Mouse (Mus musculus) ES-E14 (cell line): ENCODE measurements around the gene Sgms2. TPM values are rescaled to one million over a fixed set of nuclear protein-coding genes. Genes with fewer than 3 reads are reported as not detected.
A peak's percentile ranks its signal among the peaks of the same experiment; 100 is the strongest.

ENCODE experiments used
- DNase-seq: peaks from one replicate; pipeline ENCODE4 v3.0.0-alpha.2; 2013; ENCODE audit warnings: low read depth, low spot score
- H3K27ac ChIP-seq: 2 replicates; pipeline ENCODE4 v1.5.1; 2012; ENCODE audit warnings: low read depth, mild to moderate bottlenecking, low read length, moderate library complexity, mixed read lengths; ENCODE audit not compliant: poor library complexity, insufficient read depth, severe bottlenecking
- H3K36me3 ChIP-seq: 2 replicates; pipeline ENCODE4 v1.6.1; 2012; ENCODE audit warnings: mild to moderate bottlenecking, low read length, moderate library complexity, mixed read lengths; ENCODE audit not compliant: control insufficient read depth, poor library complexity, insufficient read depth, severe bottlenecking
- H3K4me1 ChIP-seq, 2 experiments: fragments of 150-350 bp in 1 of 2; sonication (generic) in 1 of 2; 2 replicates each; pipeline ENCODE4 v1.6.1; 2012; ENCODE audit warnings: low read length in 2 of 2, mild to moderate bottlenecking in 1 of 2, mixed read lengths in 1 of 2; ENCODE audit not compliant: control insufficient read depth in 2 of 2, insufficient read depth in 2 of 2, poor library complexity in 1 of 2
- H3K4me3 ChIP-seq, 2 experiments: fragments of 150-350 bp in 1 of 2; sonication (generic) in 1 of 2; 2 replicates each; pipeline ENCODE4 v1.5.1; 2012; ENCODE audit warnings: low read length in 2 of 2, low read depth in 1 of 2, mild to moderate bottlenecking in 1 of 2, mixed read lengths in 1 of 2; ENCODE audit not compliant: insufficient read depth in 1 of 2, poor library complexity in 1 of 2, severe bottlenecking in 1 of 2
- H3K9ac ChIP-seq: 2 replicates; pipeline ENCODE4 v1.6.1; 2012; ENCODE audit warnings: low read depth, mild to moderate bottlenecking, low read length, mixed read lengths; ENCODE audit not compliant: poor library complexity, insufficient read depth, severe bottlenecking
- H3K9me3 ChIP-seq: fragments of 150-350 bp; sonication (generic); 2 replicates; pipeline ENCODE4 v1.6.1; 2012; ENCODE audit warnings: low read depth, mild to moderate bottlenecking, low read length; ENCODE audit not compliant: control insufficient read depth, insufficient read depth
- CHD2 ChIP-seq: IDR thresholded peaks from 2 replicates; pipeline ENCODE4 v1.6.1; 2014; ENCODE audit warnings: mild to moderate bottlenecking, low read depth, low read length, inconsistent platforms
- HCFC1 ChIP-seq: IDR thresholded peaks from 2 replicates; pipeline ENCODE4 v1.6.1; 2012; ENCODE audit warnings: low read length, inconsistent platforms, borderline replicate concordance; ENCODE audit not compliant: insufficient read depth
- MAFK ChIP-seq: IDR thresholded peaks from 2 replicates; pipeline ENCODE4 v1.6.1; 2014; ENCODE audit warnings: mild to moderate bottlenecking, low read depth, low read length, inconsistent platforms; ENCODE audit not compliant: insufficient read depth
- ZC3H11A ChIP-seq: IDR thresholded peaks from 2 replicates; pipeline ENCODE4 v1.6.1; 2012; ENCODE audit warnings: low read depth, mild to moderate bottlenecking, inconsistent platforms, low read length, borderline replicate concordance
- ZNF384 ChIP-seq: IDR thresholded peaks from 2 replicates; pipeline ENCODE4 v1.6.1; 2012; ENCODE audit warnings: low read depth, low read length, inconsistent platforms
- in situ Hi-C, 2 experiments: fragments of 600-800 bp; cut with MboI; formaldehyde crosslinking; loops; one replicate each; pipeline ENCODE4 v1.15.1; 2025; ENCODE audit warnings: low sequenced_read_pairs in 2 of 2, inconsistent platforms in 1 of 2; ENCODE audit not compliant: unreplicated experiment in 2 of 2
- total RNA-seq: library from RNA; depleted of rRNA; stranded (reverse); fragments of 300-350 nt; gene quantifications from 2 replicates; pipeline ENCODE4 v1.2.3, GENCODE M21; 2012

Sgms2 gene
- total RNA-seq, 1 experiment: 2.1 TPM

GRCm38 (mm10) chr3:131291890-131292289 is 199.3 kb downstream of the Sgms2 start:
- Histone ChIP-seq H3K4me3 (no peak overlapping the region), H3K27ac (no peak overlapping the region), H3K9ac (no peak overlapping the region), H3K36me3 (no peaks in the 10 kb centered on the region), H3K4me1 (peaks cover 0 to 2% of the 10 kb centered on the region in 2 experiments; a peak in 1 of 4 replicates), H3K9me3 (no peaks in the 10 kb centered on the region)
- DNase-seq: no peak
- in situ Hi-C loops: no loop called here
- TF ChIP-seq MAFK (no peak), ZNF384 (no peak), CHD2 (no peak), ZC3H11A (no peak), HCFC1 (no peak)

DNA sequence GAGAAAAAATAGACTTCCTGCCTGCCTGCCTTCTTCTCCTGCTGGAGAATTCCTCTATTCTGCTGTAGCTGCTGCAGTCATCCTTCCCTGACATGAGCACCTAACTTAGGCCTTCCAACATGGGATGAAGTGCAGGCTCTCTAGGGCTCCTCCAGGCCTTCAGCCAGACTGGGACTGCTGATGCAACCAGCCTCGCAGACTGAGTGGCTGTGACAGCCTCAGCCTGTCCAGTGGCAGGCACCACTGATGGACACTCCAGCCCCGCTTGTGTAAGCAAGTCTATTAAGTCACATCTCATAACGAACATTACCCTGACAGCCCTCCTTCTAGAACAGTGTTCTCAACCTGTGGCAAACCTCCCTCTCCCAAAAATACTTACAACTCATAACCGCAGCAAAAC is 217.1 kb downstream of the Sgms2 start:
- H3K4me3 ChIP-seq: no peak overlapping the region
- DNase-seq: no peak
- peaks cover 2 to 6% of the 10 kb centered on the region in 2 experiments; a peak in 2 of 4 replicates for H3K4me1 ChIP-seq
- no peak for TF ChIP-seq MAFK
- TF ChIP-seq HCFC1: no peak
- no peak for TF ChIP-seq ZC3H11A
- TF ChIP-seq ZNF384: no peak
- no peak for TF ChIP-seq CHD2
- no peak overlapping the region for H3K27ac ChIP-seq
- no peaks in the 10 kb centered on the region for H3K36me3 ChIP-seq
- H3K9me3 ChIP-seq: no peaks in the 10 kb centered on the region
- in situ Hi-C loops: no loop called here
- H3K9ac ChIP-seq: no peak overlapping the region

DNA sequence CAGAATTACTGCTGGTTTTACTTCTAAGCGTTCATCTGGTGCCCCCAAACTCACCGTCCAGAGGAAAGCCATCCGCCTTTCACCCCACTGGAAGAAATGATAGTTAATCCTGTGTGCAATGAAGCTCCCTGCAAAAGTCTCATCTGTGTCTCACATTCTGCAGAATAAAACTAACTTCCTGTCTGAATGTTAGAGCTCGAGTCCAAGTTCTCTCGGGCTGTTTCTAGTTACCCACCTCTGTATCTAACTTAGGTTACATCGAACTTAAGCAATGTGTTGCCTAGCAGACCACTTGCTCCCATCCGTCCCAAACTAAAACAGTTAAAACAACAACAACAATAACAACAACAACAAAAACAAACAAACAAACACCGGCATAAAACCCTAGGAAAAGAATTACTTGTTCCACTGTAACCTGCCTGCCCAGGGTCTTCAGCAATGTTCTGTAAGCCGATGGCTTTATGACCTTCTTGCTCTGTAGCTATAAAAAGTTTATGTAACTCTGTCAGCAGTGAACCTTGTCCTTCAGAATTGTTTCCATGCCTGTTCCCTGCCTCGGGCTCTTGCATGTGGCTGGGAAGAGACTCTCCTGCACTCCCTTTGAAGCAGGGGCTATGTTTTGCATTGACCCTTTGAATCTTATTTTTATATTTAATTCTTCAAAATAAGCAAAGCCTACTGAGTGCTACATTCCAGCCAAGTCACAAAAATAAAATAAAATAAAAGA is 218.7 kb downstream of the Sgms2 start:
- no peaks in the 10 kb centered on the region for H3K9me3 ChIP-seq
- peak overlapping the region; percentile 13 to 59; a peak in 3 of 4 replicates for H3K4me3 ChIP-seq
- no peak overlapping the region for H3K27ac ChIP-seq
- H3K36me3 ChIP-seq: no peaks in the 10 kb centered on the region
- peak overlapping the region; percentile 64; the same call in 1 of the 2 replicates for H3K9ac ChIP-seq
- TF ChIP-seq ZNF384 (no peak), HCFC1 (no peak), CHD2 (no peak), MAFK (no peak)
- H3K4me1 ChIP-seq: peaks cover 2 to 6% of the 10 kb centered on the region in 2 experiments; a peak in 2 of 4 replicates
- no peak for DNase-seq
- in situ Hi-C loops: no loop called here

- Histone ChIP-seq H3K9ac (peak within 1 kb of the TSS; percentile 89), H3K9me3 (no peaks in the 10 kb centered on the region), H3K27ac (no peak within 1 kb of the TSS; the same call in 1 of the 2 replicates), H3K4me1 (peaks cover 2 to 6% of the 10 kb centered on the region in 2 experiments; a peak in 2 of 4 replicates), H3K36me3 (no peaks in the 10 kb centered on the region), H3K4me3 (peak within 1 kb of the TSS; percentile 97 to 100)
- in situ Hi-C loops: no loop called here
- DNase-seq: peak; percentile 78
- TF ChIP-seq CHD2: no peak
Measured at GRCm38 (mm10) chr3:131271559-131272373, 219.4 kb downstream of the Sgms2 start, which contains the start of gene Hadh. Gene Hadh (minus strand): TSS chr3:131272101.
